Mouse (Mus musculus) limb, embryonic 11.5 days (tissue): ENCODE measurements around the gene Nrip1. TPM values are rescaled to one million over a fixed set of nuclear protein-coding genes. Genes with fewer than 3 reads are reported as not detected.

Experiments
- ATAC-seq: fragments of 200-750 bp; cut with Nextera tagmentation; 2 replicates; pipeline ENCODE4 v1.8.0; 2017; ENCODE audit warnings: low read depth; ENCODE audit not compliant: insufficient number of reproducible peaks, low FRiP score, low TSS enrichment
- DNase-seq: peaks from one replicate; pipeline ENCODE4 v3.0.0-alpha.2; 2015; ENCODE audit warnings: low spot score
- H3K27ac ChIP-seq: fragments of 300-500 bp; sonication (generic); replicated peaks from 2 replicates; pipeline ENCODE4 v1.5.1; 2014; ENCODE audit warnings: low read depth, mild to moderate bottlenecking, low read length
- H3K27me3 ChIP-seq: fragments of 300-500 bp; sonication (generic); 2 replicates; pipeline ENCODE4 v1.6.1; 2014; ENCODE audit warnings: mild to moderate bottlenecking, low read length, mixed read lengths; ENCODE audit not compliant: control insufficient read depth, insufficient read depth
- H3K36me3 ChIP-seq: fragments of 300-500 bp; sonication (generic); 2 replicates; pipeline ENCODE4 v1.6.1; 2014; ENCODE audit warnings: mild to moderate bottlenecking, low read length, moderate library complexity, mixed read lengths; ENCODE audit not compliant: control insufficient read depth, insufficient read depth
- H3K4me1 ChIP-seq: fragments of 300-500 bp; sonication (generic); 2 replicates; pipeline ENCODE4 v1.6.1; 2014; ENCODE audit warnings: low read length, mixed read lengths; ENCODE audit not compliant: control insufficient read depth, insufficient read depth
- H3K4me2 ChIP-seq: fragments of 300-500 bp; sonication (generic); 2 replicates; pipeline ENCODE4 v1.6.1; 2014; ENCODE audit warnings: low read depth, mild to moderate bottlenecking, moderate library complexity; ENCODE audit not compliant: severe bottlenecking
- H3K4me3 ChIP-seq: fragments of 300-500 bp; sonication (generic); 2 replicates; pipeline ENCODE4 v1.5.1; 2014; ENCODE audit warnings: low read depth, low read length
- H3K9ac ChIP-seq: fragments of 300-500 bp; sonication (generic); 2 replicates; pipeline ENCODE4 v1.6.1; 2014; ENCODE audit warnings: mild to moderate bottlenecking, low read length
- H3K9me3 ChIP-seq: fragments of 300-500 bp; sonication (generic); 2 replicates; pipeline ENCODE4 v1.6.1; 2016; ENCODE audit warnings: low read length; ENCODE audit not compliant: control insufficient read depth
- WGBS: fragments of 180-500 bp; shearing (Covaris S2); extraction: QIAGEN DNeasy Blood & Tissue Kit; methylation state at CpG from one replicate; pipeline ENCODE4 v1.1.7; 2014; 5-methylcytosine and 5-hydroxymethylcytosine counted together
- polyA plus RNA-seq: library from polyadenylated mRNA; unstranded; fragments of >200 nt; fragmentation: Nextera tagmentation; extraction: Ambion mirVana; gene quantifications from 2 replicates; pipeline ENCODE4 v1.2.1, GENCODE M21; 2014

The Nrip1 gene
- polyA plus RNA-seq, 1 experiment from 2014 or later, result 29.1 TPM

- no peak overlapping the region for H3K4me2 ChIP-seq
- H3K36me3 ChIP-seq, result no peaks in the 10 kb centered on the region
- WGBS, result 63% methylated on average over 3 of the region's 3 CpGs
- no peak overlapping the region for H3K4me3 ChIP-seq
- no peaks in the 10 kb centered on the region for H3K27me3 ChIP-seq
- H3K4me1 ChIP-seq, result no peaks in the 10 kb centered on the region
- H3K27ac ChIP-seq, result no peak overlapping the region
- no peaks in the 10 kb centered on the region for H3K9me3 ChIP-seq
- DNase-seq (no peak), ATAC-seq (no peak)
- H3K9ac ChIP-seq, result no peak overlapping the region
Measured at GRCm38 (mm10) chr16:76283796-76284195, 89.8 kb downstream of the Nrip1 start.

- H3K4me3 ChIP-seq, result no peak overlapping the region
- H3K27me3 ChIP-seq, result no peaks in the 10 kb centered on the region
- H3K4me1 ChIP-seq, result no peaks in the 10 kb centered on the region
- H3K9me3 ChIP-seq, result no peaks in the 10 kb centered on the region
- H3K27ac ChIP-seq, result no peak overlapping the region
- ATAC-seq, result no peak
- no peak overlapping the region for H3K4me2 ChIP-seq
- H3K36me3 ChIP-seq, result no peaks in the 10 kb centered on the region
- no peak overlapping the region for H3K9ac ChIP-seq
- 94% methylated on average over 6 of the region's 6 CpGs for WGBS
- no peak for DNase-seq
Measured at GRCm38 (mm10) chr16:76281850-76282249, 91.8 kb downstream of the Nrip1 start.

DNA sequence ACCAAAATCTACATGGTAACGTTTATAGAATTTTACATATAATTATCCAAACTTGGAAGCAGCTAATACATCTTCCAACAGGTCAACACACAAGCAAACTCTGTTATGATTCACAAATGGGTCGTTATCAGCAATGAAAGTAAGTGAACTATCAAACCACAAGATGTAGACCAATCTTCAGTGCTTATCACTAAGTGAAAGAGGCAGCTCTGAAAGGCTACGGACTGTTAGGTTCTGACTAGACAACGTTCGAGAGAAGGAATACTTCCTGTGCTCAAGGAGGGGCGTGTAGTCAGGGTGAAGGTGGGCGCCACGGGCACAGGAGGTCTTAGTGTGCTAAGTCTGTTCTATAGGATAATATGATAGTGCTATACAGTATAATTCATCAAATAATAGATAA lies 93.3 kb downstream of the Nrip1 start:
- ATAC-seq, result no peak
- H3K27me3 ChIP-seq, result no peaks in the 10 kb centered on the region
- H3K4me1 ChIP-seq, result no peaks in the 10 kb centered on the region
- H3K9me3 ChIP-seq, result no peaks in the 10 kb centered on the region
- no peak overlapping the region for H3K27ac ChIP-seq
- no peak overlapping the region for H3K4me2 ChIP-seq
- no peaks in the 10 kb centered on the region for H3K36me3 ChIP-seq
- WGBS, result 89% methylated on average over 8 of the region's 8 CpGs
- DNase-seq, result no peak
- H3K4me3 ChIP-seq, result no peak overlapping the region
- no peak overlapping the region for H3K9ac ChIP-seq

DNA sequence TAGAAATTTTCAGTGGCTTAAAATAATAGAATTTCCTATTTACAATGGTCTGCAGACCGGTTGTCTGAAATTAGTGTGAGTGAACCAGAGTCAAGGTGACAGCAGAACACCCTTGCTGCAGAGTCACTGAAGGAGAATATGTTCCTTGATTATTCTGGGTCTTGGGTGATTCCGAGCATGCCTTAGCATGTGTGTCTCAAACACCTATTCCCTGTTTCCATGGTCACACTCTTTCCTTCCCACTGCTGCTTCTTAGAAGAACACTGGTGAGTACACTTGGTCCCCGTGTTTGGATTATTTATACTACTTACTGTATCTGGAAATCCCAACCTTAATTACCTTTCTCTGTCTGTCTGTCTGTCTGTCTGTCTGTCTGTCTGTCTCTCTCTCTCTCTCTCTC lies 97.4 kb downstream of the Nrip1 start:
- Histone ChIP-seq H3K4me2 (no peak overlapping the region), H3K27ac (no peak overlapping the region), H3K9me3 (no peaks in the 10 kb centered on the region), H3K36me3 (no peaks in the 10 kb centered on the region), H3K4me3 (no peak overlapping the region), H3K9ac (no peak overlapping the region), H3K4me1 (no peaks in the 10 kb centered on the region), H3K27me3 (no peaks in the 10 kb centered on the region)
- no peak for ATAC-seq
- no peak for DNase-seq
- 86% methylated on average over 3 of the region's 3 CpGs for WGBS

- DNase-seq (no peak), ATAC-seq (no peak)
- H3K9ac ChIP-seq, result no peak overlapping the region
- no peak overlapping the region for H3K4me2 ChIP-seq
- no peaks in the 10 kb centered on the region for H3K9me3 ChIP-seq
- no peak overlapping the region for H3K27ac ChIP-seq
- H3K36me3 ChIP-seq, result no peaks in the 10 kb centered on the region
- WGBS, result 91% methylated on average over 3 of the region's 3 CpGs
- H3K4me3 ChIP-seq, result no peak overlapping the region
- H3K4me1 ChIP-seq, result no peaks in the 10 kb centered on the region
- no peaks in the 10 kb centered on the region for H3K27me3 ChIP-seq
Measured at GRCm38 (mm10) chr16:76275584-76275983, 98.0 kb downstream of the Nrip1 start.

- Histone ChIP-seq H3K9ac (no peak overlapping the region), H3K27ac (no peak overlapping the region), H3K4me3 (no peak overlapping the region), H3K27me3 (no peaks in the 10 kb centered on the region), H3K9me3 (no peaks in the 10 kb centered on the region), H3K36me3 (no peaks in the 10 kb centered on the region), H3K4me1 (no peaks in the 10 kb centered on the region), H3K4me2 (no peak overlapping the region)
- 80% methylated on average over 7 of the region's 7 CpGs for WGBS
- DNase-seq (no peak), ATAC-seq (no peak)
Measured at GRCm38 (mm10) chr16:76275166-76275565, 98.5 kb downstream of the Nrip1 start.

GRCm38 (mm10) chr16:76266635-76267268 lies 106.9 kb downstream of the Nrip1 start:
- 82% methylated on average over 9 of the region's 9 CpGs for WGBS
- no peaks in the 10 kb centered on the region for H3K9me3 ChIP-seq
- H3K36me3 ChIP-seq, result no peaks in the 10 kb centered on the region
- no peak overlapping the region for H3K4me3 ChIP-seq
- no peak overlapping the region for H3K27ac ChIP-seq
- no peak overlapping the region for H3K9ac ChIP-seq
- ATAC-seq (no peak), DNase-seq (no peak)
- no peaks in the 10 kb centered on the region for H3K4me1 ChIP-seq
- H3K4me2 ChIP-seq, result no peak overlapping the region
- H3K27me3 ChIP-seq, result no peaks in the 10 kb centered on the region

- H3K4me1 ChIP-seq, result no peaks in the 10 kb centered on the region
- no peak for DNase-seq
- H3K9ac ChIP-seq, result no peak overlapping the region
- no peaks in the 10 kb centered on the region for H3K36me3 ChIP-seq
- 65% methylated on average over 2 of the region's 2 CpGs for WGBS
- no peak overlapping the region for H3K4me3 ChIP-seq
- no peak overlapping the region for H3K27ac ChIP-seq
- H3K4me2 ChIP-seq, result no peak overlapping the region
- no peaks in the 10 kb centered on the region for H3K27me3 ChIP-seq
- no peaks in the 10 kb centered on the region for H3K9me3 ChIP-seq
- ATAC-seq, result no peak
Measured at GRCm38 (mm10) chr16:76265874-76266273, 107.8 kb downstream of the Nrip1 start.

DNA sequence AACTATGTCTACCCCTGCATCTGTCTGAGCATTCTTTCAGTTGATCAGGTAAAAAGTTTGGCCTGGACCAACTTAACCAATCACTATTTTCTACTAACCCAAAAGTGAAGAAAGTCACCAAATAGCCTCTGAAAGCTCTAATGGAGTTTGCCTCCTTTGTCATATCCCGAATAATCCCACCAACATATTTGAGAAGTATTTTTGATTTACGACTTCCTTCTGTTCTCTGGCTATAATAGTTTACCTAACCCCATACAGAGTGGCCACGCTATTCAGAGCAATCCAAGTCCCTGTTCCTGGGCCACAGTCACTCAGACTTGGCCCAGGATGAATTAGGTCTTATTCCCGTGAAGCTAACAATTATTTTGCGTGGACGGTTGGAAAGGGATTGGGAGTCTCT lies 108.3 kb downstream of the Nrip1 start:
- 77% methylated on average over 6 of the region's 6 CpGs for WGBS

More for the DNA sequence above, 108.3 kb downstream of the Nrip1 start:
- Histone ChIP-seq H3K27me3 (no peaks in the 10 kb centered on the region), H3K9ac (no peak overlapping the region), H3K27ac (no peak overlapping the region), H3K4me1 (no peaks in the 10 kb centered on the region), H3K36me3 (no peaks in the 10 kb centered on the region), H3K4me3 (no peak overlapping the region), H3K9me3 (no peaks in the 10 kb centered on the region), H3K4me2 (no peak overlapping the region)
- DNase-seq (no peak), ATAC-seq (no peak)
